Mouse (Mus musculus): ENCODE measurements around the gene Nucks1.
"Not testable (repeated sequence)": the region's sequence is repeated elsewhere in the genome, so short reads cannot be mapped to it uniquely, and the experiment has no call there.

Nucks1 gene

GRCm38 (mm10) chr1:131910001-131910648, at the start of gene Nucks1:
Gene Nucks1 (plus strand): TSS chr1:131910534.
- peak; percentile 99 to 100 for DNase-seq (ENCODE audit: low spot score in 2 of 2)

GRCm38 (mm10) chr1:131861811-131862210, 48.5 kb upstream of the Nucks1 start:
- DNase-seq (ENCODE audit: low spot score in 2 of 2), result no peak

- no peak for DNase-seq (ENCODE audit: low spot score in 2 of 2)
Observed at GRCm38 (mm10) chr1:131865596-131865995, 44.7 kb upstream of the Nucks1 start.

GRCm38 (mm10) chr1:131866304-131866999, 43.9 kb upstream of the Nucks1 start:
- DNase-seq (ENCODE audit: low spot score in 2 of 2), result peak in 1 of 2 experiments; percentile 16

- peak; percentile 90 to 93 for DNase-seq (ENCODE audit: low spot score in 2 of 2)
Observed at GRCm38 (mm10) chr1:131867093-131867945, 43.0 kb upstream of the Nucks1 start, which contains the start of gene Rab29. Gene Rab29 (plus strand): TSS chr1:131867224.

- DNase-seq (ENCODE audit: low spot score in 2 of 2), result no peak
Observed at GRCm38 (mm10) chr1:131867946-131868290, 42.4 kb upstream of the Nucks1 start.

- no peak for DNase-seq (ENCODE audit: low spot score in 2 of 2)
Observed at GRCm38 (mm10) chr1:131869561-131869960, 40.8 kb upstream of the Nucks1 start.

- no peak for DNase-seq (ENCODE audit: low spot score in 2 of 2)
Observed at GRCm38 (mm10) chr1:131872856-131873255, 37.5 kb upstream of the Nucks1 start.

- DNase-seq (ENCODE audit: low spot score in 2 of 2), result no peak
Observed at GRCm38 (mm10) chr1:131879816-131880215, 30.5 kb upstream of the Nucks1 start.

GRCm38 (mm10) chr1:131882787-131883186, 27.5 kb upstream of the Nucks1 start:
- peak in 1 of 2 experiments; percentile 7 for DNase-seq (ENCODE audit: low spot score in 2 of 2)

- no peak for DNase-seq (ENCODE audit: low spot score in 2 of 2)
Observed at GRCm38 (mm10) chr1:131886173-131886572, 24.2 kb upstream of the Nucks1 start.

GRCm38 (mm10) chr1:131886641-131887040, 23.7 kb upstream of the Nucks1 start:
- no peak for DNase-seq (ENCODE audit: low spot score in 2 of 2)

GRCm38 (mm10) chr1:131890043-131890658, 20.2 kb upstream of the Nucks1 start:
- no peak for DNase-seq (ENCODE audit: low spot score in 2 of 2)

- no peak for DNase-seq (ENCODE audit: low spot score in 2 of 2)
Observed at GRCm38 (mm10) chr1:131891436-131891835, 18.9 kb upstream of the Nucks1 start.

- no peak for DNase-seq (ENCODE audit: low spot score in 2 of 2)
Observed at GRCm38 (mm10) chr1:131902679-131903078, 7.7 kb upstream of the Nucks1 start.

GRCm38 (mm10) chr1:131903251-131903650, 7.1 kb upstream of the Nucks1 start:
- no peak for DNase-seq (ENCODE audit: low spot score in 2 of 2)

GRCm38 (mm10) chr1:131905497-131905896, 4.8 kb upstream of the Nucks1 start:
- DNase-seq (ENCODE audit: low spot score in 2 of 2), result no peak

- no peak for DNase-seq (ENCODE audit: low spot score in 2 of 2)
Observed at GRCm38 (mm10) chr1:131908456-131908855, 1.9 kb upstream of the Nucks1 start.

- DNase-seq (ENCODE audit: low spot score in 2 of 2), result not testable (repeated sequence)
Observed at GRCm38 (mm10) chr1:131909236-131909635, 1.1 kb upstream of the Nucks1 start.

GRCm38 (mm10) chr1:131910674-131911558, 582 bp downstream of the Nucks1 start:
- DNase-seq (ENCODE audit: low spot score in 2 of 2), result peak; percentile 84 to 85

- no peak for DNase-seq (ENCODE audit: low spot score in 2 of 2)
Observed at GRCm38 (mm10) chr1:131917634-131918033, 7.3 kb downstream of the Nucks1 start.

Measured in spleen, postnatal 36 days (tissue).